Mouse (Mus musculus) cerebellum, postnatal 14 days (tissue): ENCODE data around the gene Tnni1.

Experiments used
- DNase-seq, 2 experiments: peaks; one replicate each; pipeline ENCODE4 v3.0.0; 2021; ENCODE audit warnings: mixed read lengths in 2 of 2

The Tnni1 gene

DNA sequence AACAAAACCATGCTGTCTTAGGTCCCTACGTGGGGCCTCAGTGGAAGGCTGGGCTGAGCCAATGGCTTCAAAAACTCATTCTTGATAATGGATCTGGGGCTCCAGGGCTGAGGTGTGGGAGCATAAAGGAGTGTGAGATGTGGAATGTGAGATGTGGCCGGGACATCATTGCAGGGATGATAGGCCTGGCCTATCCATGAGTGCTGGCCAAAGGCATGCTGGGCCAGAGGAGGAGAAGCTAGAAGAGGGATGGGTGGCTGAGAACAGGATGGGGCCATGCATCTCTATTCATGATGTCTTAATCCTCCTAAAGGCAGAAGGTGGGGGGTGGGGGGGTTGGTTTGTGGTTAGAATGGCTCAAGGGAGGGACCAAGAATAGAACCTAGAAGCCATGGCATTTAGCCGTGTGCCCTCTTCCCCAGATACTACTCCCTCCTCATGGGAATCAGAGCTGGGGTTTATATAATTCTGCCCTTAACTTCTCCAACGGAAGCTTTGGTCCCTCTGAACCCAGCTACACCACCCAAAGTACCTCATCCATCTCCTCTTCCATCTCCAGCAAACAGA lies 11.8 kb upstream of the Tnni1 start:
- DNase-seq: no peak

DNA sequence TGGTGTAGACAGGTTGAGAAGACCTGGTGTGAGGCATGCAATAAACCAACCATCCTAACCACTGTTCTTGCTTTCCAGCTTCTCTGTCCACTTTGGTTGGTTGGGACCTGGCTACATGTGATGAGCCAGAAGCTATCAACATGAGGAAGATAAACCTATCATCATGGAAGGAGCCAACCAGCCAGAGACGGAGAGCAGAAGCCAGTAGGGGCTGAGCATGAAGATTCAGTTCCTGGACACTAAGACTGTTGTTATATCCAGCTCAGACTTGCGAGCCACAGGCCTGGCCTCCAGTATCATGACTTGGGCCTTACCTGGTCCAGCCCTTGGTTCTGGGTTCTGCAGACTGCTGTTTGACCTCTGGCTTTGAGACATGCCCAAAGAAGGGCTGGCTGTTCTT lies 10.8 kb upstream of the Tnni1 start:
- DNase-seq: no peak

DNA sequence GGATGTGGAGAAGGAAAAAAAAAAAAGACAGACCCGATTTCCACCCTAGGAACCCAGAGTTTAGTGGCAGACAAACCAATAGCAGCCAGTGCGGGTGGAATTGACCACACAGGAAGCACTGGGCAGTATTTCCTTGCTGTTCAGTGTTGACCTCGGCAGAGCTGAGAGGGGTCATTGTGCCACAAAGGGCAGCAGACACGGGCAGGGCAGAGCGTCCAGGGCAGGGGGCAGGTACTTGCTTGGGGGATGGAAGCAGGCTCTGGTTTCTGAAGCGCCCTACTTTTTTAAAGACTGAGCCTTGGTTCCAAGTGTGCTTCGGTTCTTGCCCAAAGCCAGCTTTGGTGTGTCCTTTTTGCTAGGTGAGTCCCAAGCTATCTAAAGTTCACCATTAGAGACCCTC lies 9.0 kb upstream of the Tnni1 start:
- no peak for DNase-seq

DNA sequence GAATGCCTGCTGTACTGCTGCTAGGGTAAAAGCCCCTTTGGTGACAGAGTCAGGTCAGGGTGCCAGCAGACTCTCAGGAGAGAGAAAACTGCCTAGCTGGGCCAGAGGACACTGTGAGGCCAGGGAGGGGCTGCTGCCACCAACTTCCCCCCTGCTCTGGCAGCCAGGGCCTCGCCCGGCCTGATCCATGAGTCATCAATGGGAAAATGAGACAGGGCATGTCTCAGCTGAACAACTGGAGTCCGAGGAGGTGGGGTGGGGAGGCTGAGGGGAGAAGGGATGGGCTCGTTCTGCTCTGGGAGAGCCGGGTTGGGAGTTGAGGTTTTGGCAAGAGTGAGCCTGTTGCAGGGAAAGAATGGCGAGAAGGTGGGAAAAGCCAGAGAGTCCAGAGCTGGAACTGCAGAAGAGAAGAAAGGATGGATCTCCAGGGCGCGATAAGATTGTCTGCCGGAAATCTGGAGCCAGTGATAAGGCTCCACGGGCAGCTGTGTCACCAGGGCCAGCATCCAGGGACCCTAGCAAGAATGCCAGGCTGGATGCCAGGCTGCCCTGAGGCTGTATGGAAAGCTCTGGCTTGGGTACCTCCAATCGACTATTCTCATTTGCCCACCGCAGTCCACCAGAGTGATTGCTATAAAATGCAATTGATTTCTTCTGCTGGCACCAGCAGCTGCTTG lies 8.2 kb upstream of the Tnni1 start:
- peak in 1 of 2 experiments; percentile 27 for DNase-seq

DNA sequence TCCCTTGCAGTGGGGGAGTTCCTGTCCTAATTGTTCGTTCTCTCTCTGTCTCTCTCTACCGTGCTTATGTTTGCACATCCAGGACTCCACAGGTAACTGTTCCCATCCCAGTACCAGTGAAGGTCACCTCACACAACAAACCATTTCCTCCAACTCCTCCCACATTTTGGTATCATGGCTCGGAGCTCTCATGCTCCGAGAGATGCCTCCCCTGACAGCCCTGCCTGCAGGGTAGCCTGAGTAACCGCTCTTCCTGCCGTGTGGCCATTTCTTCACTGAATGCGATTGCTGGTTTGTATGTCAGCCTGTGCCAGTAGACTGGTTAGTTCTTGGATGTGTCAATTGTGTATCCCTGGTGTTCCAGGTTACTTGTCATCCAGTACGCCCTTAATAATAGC lies 7.7 kb upstream of the Tnni1 start:
- no peak for DNase-seq

DNA sequence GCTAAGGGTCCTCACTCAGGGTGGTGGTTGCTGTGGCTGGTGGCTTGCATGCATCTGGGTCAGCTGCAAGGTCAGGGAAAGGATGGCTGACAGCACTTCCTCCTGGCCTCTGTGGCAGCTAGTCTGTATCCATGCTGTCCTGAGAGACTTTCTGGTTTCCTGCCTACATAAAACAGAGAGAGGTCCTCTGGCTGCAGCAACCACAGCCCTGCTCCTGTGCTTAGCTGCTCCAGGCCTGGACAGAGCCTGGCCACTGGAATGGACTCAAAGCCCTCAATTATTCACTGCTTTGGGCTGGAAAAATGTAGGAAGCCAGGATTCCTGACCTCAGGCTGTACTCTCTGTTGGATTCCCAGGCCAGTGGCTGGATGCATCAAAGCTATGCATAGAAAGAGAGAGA lies 2.6 kb upstream of the Tnni1 start:
- DNase-seq: no peak

DNA sequence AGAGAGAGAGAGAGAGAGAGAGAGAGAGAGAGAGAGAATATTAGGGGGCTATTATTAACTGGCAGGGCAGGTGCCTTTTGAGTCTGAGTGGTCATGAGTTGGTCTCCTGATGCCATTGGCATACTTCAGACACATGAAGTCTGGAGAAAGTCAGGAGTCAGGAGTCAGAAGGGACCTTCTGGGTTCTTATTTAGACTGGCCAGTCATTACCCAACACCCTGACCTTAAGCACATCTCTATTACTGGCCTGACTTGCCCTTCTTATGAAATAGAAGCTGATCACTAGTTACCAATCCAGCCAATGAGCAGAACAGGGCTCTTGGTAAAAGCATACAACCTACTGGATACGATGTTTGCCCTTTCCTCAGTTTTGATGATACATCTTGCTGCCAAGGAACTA lies 2.2 kb upstream of the Tnni1 start:
- no peak for DNase-seq

DNA sequence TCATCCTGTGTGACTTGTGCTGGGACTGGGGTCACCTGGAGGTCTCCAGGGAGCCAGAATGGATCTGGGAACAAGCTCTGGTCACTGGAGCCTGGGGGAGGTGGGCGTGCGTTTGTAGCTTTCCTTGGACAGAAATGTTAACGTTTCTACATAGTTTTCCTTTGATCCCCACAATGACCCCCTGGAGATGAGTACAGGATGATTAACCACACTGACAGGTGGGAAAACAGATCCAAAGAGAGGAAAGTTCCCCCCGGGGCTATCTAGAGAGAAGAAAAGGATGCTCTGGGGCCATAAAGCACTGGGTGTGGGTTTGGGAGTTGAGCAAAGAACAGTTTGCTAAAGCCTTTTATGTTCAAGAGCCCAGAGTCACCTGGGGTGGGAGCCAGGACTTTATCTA lies 1.4 kb downstream of the Tnni1 start:
- no peak for DNase-seq

DNA sequence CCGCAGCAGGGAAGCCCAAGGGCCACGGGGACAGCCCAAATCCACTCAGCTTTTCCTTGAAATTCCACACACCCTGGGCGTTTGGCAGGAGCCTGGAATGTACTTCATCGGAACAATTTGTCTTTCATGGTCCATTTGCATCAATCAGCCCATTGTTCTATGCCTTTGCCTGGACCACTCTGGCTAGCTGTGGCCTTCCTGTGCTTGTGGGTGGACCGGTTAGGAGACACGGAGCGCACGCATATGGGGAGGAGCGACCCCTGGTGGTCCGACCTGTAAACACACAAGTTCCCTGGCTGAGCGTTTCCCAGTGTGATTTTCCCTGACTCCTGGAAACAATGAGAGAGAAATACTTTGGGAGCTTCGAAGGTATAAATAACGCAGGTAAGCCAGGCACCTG lies 2.0 kb downstream of the Tnni1 start:
- DNase-seq: peak; percentile 82 to 86

DNA sequence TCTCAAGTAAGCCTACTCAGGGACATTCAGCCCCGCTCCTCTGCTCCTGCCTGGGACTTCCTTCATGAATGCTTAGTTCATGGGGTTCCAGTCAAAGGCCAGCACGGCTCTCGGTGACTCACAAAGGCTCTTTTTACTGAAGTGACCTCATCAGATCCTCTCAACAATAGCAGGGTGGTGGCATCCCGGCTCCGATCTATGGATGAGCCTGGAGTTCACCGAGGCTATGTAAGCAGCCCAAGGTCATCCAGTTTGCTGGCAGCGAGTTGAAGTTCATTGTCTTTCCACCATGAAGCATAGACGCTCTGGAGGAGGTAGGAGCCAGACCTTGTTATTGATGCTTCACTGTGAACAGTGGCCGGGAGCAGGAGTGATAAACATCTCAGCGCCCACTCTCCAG lies 3.6 kb downstream of the Tnni1 start:
- DNase-seq: no peak

DNA sequence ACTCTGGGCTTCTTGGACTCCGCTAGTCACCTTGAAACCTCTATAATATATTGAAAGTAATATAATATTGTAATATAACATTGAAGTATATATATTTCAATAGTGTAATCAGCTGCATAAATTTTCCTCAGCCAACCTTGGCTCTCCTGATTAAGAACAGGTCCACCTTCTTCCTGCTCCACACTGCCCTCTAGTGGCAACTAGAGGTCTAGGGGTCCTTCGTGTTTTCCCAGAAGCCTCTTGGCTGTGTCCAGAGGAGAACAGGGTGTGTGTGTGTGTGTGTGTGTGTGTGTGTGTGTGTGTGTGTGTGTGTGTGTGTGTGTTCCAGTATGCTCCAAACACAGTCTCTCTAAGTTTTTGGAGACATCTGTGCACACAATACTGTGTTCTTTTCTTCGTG lies 8.6 kb downstream of the Tnni1 start:
- DNase-seq: peak; percentile 82 to 89

DNA sequence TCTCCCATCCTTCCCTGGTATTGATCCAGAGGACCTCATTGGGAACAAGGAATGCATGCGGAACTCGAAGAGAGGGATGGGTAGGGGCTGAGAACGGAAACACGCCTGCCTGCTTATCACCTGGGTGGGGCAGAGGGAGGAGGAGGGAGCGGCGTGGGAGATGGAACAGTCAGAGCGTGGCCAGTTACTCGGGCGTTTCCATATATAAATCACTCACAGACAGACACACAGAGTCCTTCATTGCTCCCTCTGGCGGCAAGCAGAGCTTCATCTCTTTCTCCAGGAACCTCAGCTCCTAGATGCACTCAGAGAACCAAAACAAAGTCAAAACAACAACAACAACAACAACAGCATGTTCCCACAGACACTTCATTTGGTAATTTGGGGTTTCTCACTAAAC lies 9.5 kb downstream of the Tnni1 start:
- peak in 1 of 2 experiments; percentile 24 for DNase-seq

DNA sequence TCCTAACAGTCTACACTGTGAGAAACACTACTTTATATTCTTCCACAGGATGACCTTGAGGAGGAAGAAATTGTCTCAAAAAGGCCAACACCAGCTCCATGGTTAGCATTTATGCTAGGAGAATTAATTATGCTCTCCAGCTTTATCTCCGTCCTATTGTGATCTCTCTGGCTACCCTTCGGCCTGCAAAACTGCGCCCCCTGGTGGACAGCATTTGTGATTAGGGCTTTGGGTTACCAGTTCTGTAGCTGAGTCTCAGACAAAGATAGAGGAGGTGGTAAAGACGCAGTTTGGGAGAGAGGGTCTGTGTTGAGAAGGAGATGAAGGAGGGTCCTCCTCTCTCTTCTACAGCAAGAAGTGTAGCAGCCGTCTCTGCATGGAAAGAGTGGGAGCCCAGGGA lies 10.6 kb downstream of the Tnni1 start:
- DNase-seq: peak; percentile 84 to 91

DNA sequence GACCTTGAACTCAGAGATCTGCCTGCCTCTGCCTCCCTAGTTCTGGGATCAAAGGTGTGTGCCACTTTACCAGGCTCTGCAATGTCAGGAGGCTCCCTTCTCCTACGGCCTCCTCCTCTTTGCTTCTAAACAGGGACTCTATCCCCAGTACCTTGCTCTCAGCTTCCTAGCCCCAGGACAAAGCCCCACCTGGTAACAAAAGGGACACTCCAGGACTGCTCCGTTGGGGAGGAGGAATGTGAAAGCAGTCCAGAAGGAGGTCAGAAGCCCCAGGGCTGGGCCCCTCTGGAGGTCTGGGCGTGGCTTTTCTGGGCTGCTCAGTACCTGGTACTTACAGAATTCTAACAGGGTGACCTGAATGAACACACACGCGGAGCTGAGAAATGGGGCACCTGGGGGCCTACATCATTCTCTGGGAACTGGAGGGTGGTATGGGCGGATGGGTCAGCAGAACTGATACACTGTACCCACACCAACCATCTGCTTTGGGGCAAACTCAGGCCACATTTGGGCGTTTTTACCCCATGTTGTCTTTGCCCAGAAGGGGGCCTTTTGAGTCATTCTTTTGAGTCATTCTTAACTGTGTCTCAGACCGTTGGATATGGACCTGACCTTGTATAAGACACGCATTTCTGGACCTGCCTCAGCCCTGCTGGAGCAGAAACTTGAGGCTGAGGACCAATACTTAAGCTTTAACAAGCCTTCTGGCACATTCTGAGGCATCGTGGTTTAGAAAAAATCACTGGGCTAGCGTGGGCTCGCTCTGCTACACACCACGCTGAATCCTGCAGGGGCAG lies 13.1 kb downstream of the Tnni1 start:
- DNase-seq: no peak

DNA sequence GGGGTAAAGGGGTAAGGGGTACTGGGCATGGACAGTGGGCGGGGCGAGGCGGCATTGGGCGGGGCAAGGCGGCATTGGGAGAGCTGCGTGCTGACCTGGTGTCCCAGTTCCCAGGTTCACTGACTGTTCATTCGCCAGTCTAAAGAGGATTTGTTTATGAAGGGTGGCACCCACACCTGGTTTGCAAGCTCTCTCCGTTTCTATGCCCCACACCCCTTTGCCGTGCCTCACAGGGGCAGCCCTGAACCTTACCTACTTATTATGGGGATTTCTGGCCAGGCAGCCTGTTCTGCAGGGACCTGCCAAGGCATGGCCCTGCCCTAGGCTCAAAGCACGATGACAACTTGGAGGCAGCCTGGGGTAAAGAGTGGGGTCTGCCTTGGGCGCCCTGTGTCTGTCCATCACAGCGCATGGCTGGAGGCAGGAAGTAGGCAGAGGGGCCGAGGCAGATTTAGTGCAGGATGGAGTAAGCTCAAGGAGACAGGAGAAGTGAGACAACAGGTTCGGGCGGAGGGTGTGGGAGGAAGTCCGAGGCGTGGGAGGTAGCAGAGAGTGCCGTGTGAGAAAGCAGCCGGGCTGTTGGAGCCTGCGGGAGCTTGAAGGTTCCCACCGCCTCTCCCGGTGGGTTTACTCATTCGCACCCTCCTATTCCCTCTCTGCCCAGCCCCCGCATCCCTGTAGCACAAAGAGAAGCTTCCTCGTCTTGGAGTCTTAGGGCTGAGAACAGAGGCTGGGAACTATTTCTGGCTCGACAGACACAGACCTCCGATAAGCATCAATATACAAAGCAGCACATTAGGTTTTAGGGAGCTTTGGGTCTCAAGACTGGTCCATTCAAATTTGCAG lies 14.4 kb downstream of the Tnni1 start:
- DNase-seq: no peak

DNA sequence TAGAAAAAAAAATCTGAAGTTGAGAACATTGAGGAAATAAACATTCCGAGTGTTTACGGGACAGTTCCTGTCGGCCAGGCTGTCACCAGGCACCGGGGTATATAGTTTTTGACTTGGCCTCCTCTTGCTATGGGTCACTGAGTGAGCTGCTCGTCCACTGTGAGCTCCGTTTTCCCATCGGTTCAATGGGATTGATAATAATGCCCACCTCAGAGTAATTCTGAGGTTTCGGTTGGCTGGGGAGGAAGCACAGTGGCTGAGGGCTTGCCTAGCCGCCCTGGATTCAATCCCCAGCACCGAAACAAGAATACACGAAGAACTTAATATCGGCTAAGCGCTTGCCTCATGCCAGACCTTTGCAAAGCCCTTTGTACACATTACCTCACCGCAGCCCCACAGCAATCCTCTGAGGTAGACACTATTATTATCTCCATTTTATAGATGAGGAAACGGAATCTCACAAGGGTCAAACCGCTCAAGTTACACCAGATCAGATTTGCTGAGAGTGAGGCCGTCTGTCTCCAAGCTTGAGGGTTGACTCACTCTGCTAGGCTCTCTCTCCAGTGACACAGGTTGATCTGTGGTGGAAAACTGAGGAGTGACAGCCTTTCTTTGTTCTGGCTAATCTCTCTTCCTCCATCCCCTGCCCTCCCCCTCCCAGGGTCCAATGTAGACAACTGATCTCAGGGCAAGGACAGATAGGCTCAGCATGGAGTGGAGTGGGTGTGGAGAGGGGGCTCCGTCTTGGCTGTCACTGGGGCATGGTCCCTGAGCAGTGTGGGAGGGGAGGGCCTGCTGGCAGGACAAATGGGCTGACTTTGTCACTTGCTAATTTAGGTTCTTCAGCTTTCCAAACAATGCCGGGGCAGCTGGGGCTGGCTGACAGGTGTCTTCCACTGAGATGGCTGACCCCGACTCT lies 15.2 kb downstream of the Tnni1 start:
- no peak for DNase-seq

DNA sequence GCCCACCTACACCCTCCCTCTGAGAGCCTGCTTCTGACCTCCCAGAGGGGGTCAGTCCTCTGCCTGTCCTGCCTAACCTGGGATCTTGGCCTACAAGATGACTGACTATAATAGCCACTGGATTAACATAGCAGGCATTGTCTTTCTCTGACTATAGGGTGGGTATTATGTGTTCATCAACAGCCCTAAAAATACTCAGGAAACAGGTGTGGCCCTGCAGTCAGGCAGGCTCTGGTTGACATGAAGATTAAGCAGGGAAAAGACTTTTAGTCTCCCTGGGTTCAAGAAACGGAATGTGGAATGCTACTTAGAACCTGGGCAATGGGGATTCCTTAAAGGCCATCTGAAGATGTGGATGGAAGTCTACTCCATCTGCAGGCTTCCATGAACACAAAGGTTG lies 19.3 kb downstream of the Tnni1 start:
- no peak for DNase-seq

DNA sequence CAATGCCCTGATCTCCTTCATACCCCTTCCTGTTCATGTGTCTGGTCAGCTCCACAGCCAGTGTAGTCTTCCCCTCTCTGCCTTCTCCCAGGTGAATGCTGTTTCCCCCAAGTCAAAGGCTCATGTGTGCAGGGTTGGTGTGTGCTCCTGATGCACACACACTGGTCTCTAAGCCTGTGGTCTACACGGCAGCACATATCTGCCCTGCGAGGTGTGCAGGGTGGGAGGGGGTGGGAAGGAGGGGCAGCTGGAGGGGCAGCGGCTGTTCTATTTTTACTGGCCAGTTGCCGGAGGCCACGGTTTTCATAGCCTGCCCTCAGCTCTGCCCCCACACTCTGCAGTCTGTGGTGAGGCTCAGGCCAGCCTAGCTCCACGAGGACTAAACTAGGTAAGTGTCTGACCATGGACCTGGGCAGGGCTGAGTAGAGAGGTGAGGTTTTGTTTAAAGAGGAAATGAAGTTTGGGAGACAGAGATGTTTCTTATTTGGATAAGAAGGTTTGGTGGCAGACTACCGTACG lies 19.9 kb downstream of the Tnni1 start:
- DNase-seq: no peak

DNA sequence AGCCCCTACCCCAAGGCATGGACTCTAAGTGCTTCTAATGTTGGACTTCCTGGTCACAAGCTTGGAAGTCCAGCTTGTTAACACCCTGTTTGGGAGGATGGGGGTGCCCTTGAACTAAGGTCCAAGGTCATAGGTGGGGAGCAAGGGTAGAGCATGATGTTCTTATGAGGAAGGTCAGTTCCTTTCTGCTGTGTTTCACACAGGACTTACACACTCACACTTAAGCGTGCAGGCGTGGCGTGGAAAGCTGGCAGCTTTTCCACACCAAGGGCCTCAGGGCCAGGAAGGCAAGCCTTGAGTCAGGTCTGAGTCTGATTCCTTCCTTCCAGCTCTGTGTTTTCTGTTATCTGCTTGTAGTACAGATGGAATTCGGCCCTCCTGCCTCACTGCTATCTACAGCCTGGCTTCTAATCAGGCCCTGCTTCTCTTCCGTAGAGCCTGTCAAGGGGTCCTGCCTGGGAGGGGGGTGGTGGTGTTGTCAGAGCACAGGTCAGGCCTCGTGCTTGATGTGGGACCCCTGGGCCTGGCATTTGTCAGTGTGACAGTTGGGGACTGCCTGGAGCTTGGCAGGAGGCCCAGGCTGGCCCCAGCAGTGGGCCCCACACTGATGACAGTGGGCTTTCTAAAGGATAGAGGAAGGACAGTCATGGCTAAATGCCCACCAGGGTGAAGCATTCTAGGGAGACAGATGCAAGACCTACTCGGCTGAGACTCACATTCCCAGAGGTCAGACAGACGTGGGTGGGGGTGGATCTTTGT lies 21.1 kb downstream of the Tnni1 start:
- DNase-seq: peak; percentile 24 to 42

DNA sequence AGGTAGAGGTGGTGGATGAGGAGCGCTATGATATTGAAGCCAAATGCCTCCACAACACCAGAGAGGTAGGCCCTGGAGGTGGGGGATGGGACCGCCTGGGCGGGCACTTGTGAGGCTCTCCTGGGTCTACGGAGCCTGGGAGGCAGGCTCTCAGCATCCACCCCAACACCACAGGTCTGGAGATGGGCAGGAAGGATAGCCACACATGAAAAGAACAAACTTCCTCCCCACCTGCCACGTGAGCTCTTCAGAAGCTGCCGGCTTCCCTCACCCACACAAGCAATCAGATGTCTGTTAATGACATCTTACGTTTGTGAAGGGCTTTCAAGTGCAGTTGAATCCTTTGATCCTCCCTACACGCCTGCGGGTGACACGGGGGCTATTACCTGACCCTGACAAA lies 28.3 kb downstream of the Tnni1 start:
- no peak for DNase-seq

DNA sequence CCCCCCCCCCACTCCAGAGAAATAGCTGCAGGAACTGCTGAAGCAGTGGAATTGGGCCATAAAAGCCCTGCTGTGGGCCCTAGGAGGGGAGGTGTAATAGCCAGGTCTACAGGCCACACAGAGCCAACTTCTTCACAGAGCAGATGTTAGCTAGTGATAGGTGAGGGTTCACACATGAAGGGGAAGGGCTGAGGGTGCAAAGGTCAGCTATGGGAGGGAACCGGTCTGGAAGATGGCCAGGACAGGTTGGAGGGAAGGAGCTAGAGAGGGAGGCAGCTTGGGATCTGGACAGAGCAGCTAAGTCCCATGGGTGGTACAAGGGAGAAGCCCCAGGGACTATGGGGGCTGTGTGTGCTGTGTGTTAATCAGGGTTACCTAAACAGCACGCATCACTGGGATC lies 30.9 kb downstream of the Tnni1 start:
- DNase-seq: no peak
